Mouse (Mus musculus) lung, adult 2 months (tissue): Measurements from ENCODE around the gene Tmem38a.
A peak's percentile ranks its signal among the peaks of the same experiment; 100 is the strongest.

Source experiments
- CTCF ChIP-seq: fragments of 200-500 bp; IDR thresholded peaks from 2 replicates; pipeline ENCODE4 v1.5.1; 2011; ENCODE audit warnings: mild to moderate bottlenecking, low read length, control low read depth; ENCODE audit not compliant: insufficient read depth
- POLR2A ChIP-seq: fragments of 200-500 bp; IDR thresholded peaks from 2 replicates; pipeline ENCODE4 v1.6.1; 2011; ENCODE audit warnings: low read depth, mild to moderate bottlenecking, control low read depth, low read length, borderline replicate concordance; ENCODE audit errors: extremely low read depth

DNA sequence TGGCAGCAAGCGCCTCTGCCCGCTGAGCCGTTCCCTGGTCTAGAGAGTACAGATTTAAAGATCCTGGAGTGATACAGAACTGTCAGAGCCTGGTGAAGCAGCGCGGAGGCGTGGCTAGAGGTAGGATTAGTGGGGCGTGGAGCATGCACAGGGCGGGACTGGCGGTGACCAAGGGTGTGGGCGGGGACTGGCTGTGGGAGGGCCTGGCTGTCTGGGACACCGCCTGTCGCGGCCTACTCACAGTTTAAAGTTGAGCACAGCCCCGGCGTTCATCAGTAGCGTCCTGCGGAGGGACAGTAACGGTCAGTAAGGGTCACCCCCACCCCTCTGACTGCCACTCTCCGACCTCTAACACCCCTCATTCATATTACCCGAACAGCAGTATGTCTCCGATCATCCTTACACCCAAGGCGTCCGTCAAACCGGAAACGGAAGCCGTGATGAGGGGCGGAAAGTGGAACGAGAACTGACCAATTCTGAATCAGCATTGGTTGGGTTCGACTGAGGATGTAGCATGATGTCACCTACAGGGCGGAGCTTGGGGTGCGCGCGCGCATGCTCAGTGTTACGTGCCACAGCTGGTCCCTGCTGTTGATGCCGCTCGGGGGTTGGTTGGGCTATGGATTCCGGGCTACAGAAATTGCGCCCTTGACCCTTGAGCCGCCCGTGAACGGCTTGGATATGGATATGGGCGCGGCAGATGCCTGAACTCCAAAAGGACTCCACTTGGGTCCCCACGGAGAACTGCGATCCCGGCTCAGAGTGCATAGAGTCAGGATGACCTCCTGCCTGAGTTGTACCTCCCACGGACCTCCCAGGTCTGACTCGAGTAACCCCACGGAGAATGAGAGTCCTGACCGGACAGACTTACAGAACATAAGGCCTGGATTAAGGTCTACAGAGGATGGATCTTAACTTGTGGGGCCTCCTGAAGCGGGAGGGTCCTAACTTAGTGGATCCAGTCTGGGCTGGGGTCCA lies 933 bp upstream of the Tmem38a start, which contains the start of gene Smim7:
- TF ChIP-seq CTCF (no peak), POLR2A (peak; percentile 84; the same call in 1 of the 2 replicates)
